Mouse (Mus musculus) ovary, adult 18-20 months (tissue): Measurements from ENCODE around the gene Rpl23a.

Experiments used
- DNase-seq: peaks from one replicate; pipeline ENCODE4 v3.0.0; 2022; ENCODE audit warnings: low spot score, mixed read lengths

Gene Rpl23a

GRCm38 (mm10) chr11:78167257-78167959 is 16.0 kb downstream of the Rpl23a start:
- no peak for DNase-seq

GRCm38 (mm10) chr11:78166640-78167039 is 16.7 kb downstream of the Rpl23a start:
- no peak for DNase-seq

- DNase-seq, result no peak
Observed at GRCm38 (mm10) chr11:78166161-78166560, 17.2 kb downstream of the Rpl23a start.

- no peak for DNase-seq
Observed at GRCm38 (mm10) chr11:78165761-78166109, 17.6 kb downstream of the Rpl23a start.

- peak; percentile 75 for DNase-seq
Observed at GRCm38 (mm10) chr11:78164924-78165760, 18.2 kb downstream of the Rpl23a start, which contains the start of gene Traf4. Traf4 (minus strand) TSS chr11:78165589.

GRCm38 (mm10) chr11:78164604-78164923 is 18.8 kb downstream of the Rpl23a start:
- no peak for DNase-seq

- peak; percentile 55 for DNase-seq
Observed at GRCm38 (mm10) chr11:78163681-78164603, 19.4 kb downstream of the Rpl23a start.

GRCm38 (mm10) chr11:78163045-78163444 is 20.3 kb downstream of the Rpl23a start:
- DNase-seq, result no peak

- DNase-seq, result no peak
Observed at GRCm38 (mm10) chr11:78162504-78162903, 20.9 kb downstream of the Rpl23a start.

GRCm38 (mm10) chr11:78161968-78162367 is 21.4 kb downstream of the Rpl23a start:
- DNase-seq, result no peak

GRCm38 (mm10) chr11:78161169-78161568 is 22.2 kb downstream of the Rpl23a start:
- no peak for DNase-seq

- no peak for DNase-seq
Observed at GRCm38 (mm10) chr11:78160675-78161074, 22.7 kb downstream of the Rpl23a start.

GRCm38 (mm10) chr11:78160171-78160570 is 23.2 kb downstream of the Rpl23a start:
- no peak for DNase-seq

- DNase-seq, result no peak
Observed at GRCm38 (mm10) chr11:78159557-78159956, 23.8 kb downstream of the Rpl23a start.

GRCm38 (mm10) chr11:78159096-78159495 is 24.3 kb downstream of the Rpl23a start:
- DNase-seq, result peak; percentile 69

GRCm38 (mm10) chr11:78156156-78156699 is 27.2 kb downstream of the Rpl23a start:
- DNase-seq, result no peak

GRCm38 (mm10) chr11:78155674-78156073 is 27.7 kb downstream of the Rpl23a start:
- no peak for DNase-seq

GRCm38 (mm10) chr11:78153778-78154177 is 29.6 kb downstream of the Rpl23a start:
- DNase-seq, result no peak

GRCm38 (mm10) chr11:78152299-78153231 is 30.8 kb downstream of the Rpl23a start:
- peak; percentile 61 for DNase-seq

- DNase-seq, result no peak
Observed at GRCm38 (mm10) chr11:78151161-78151560, 32.2 kb downstream of the Rpl23a start.
